Comparison of ENCODE assay signal across 18 mouse cellular contexts in genomic region chr6:146112211-146112610, GRCm38 (mm10).
DNase-seq lines count a peak whose midpoint lies in the region; ATAC-seq and TF ChIP-seq lines count a peak whose summit lies in the region.
"Had no signal": no experiment of that assay in that cellular context is flagged by ENCODE, and none has a peak within 500 bp of the region (broad histone marks: within the 10 kb centered on the region; RNA-seq: fewer than 3 reads in every experiment).

No protein-coding gene starts in this region.

- 0 out of 2 replicates have a peak, but pooled peaks have one; percentile 18 for ATAC-seq in lung, embryonic 14.5 days (ENCODE audit: insufficient read depth)
- no peak for ATAC-seq in lung, postnatal 0 days
- ATAC-seq in neural tube, embryonic 13.5 days (ENCODE audit: low read depth): 0 out of 2 replicates have a peak, but pooled peaks have one; percentile 41
- ATAC-seq: activated CD4-positive, CD25-positive, alpha-beta regulatory T cell, adult 4 months; CD4-positive, CD25-positive, alpha-beta regulatory T cell, adult 4 months; intestine, embryonic 16.5 days; liver, postnatal 0 days had no signal

- no peak overlapping the region for H3K9ac ChIP-seq in lung, embryonic 14.5 days
- no peak overlapping the region for H3K9ac ChIP-seq in lung, postnatal 0 days (replicated peaks; ENCODE audit: low read depth)
- no peak overlapping the region for H3K9ac ChIP-seq in neural tube, embryonic 13.5 days
- H3K9ac ChIP-seq: limb, embryonic 13.5 days; liver, postnatal 0 days had no signal

- no peak overlapping the region for H3K27ac ChIP-seq in lung, embryonic 14.5 days (ENCODE audit: low read depth)
- H3K27ac ChIP-seq in lung, postnatal 0 days (ENCODE audit: low read length): no peak overlapping the region
- H3K27ac ChIP-seq in hindbrain, embryonic 10.5 days: peak overlapping the region; percentile 88
- H3K27ac ChIP-seq in limb, embryonic 10.5 days: no peak overlapping the region
- peak overlapping the region; percentile 85 for H3K27ac ChIP-seq in neural tube, embryonic 13.5 days (replicated peaks)
- H3K27ac ChIP-seq: limb, embryonic 13.5 days had no signal

- H3K4me3 ChIP-seq in lung, embryonic 14.5 days (ENCODE audit: low read depth, low read length): no peak overlapping the region
- no peak overlapping the region for H3K4me3 ChIP-seq in lung, postnatal 0 days (ENCODE audit: low read depth, low read length)
- H3K4me3 ChIP-seq in hindbrain, embryonic 10.5 days: no peak overlapping the region
- H3K4me3 ChIP-seq in limb, embryonic 10.5 days: no peak overlapping the region
- H3K4me3 ChIP-seq in neural tube, embryonic 13.5 days: no peak overlapping the region
- H3K4me3 ChIP-seq: erythroblast, embryonic 14.5 days; limb, embryonic 13.5 days had no signal

- WGBS in lung, embryonic 14.5 days: 29% methylated on average over 7 of the region's 7 CpGs
- 48% methylated on average over 7 of the region's 7 CpGs for WGBS in lung, postnatal 0 days
- 56% methylated on average over 7 of the region's 7 CpGs for WGBS in hindbrain, embryonic 10.5 days
- WGBS in limb, embryonic 10.5 days: 67% methylated on average over 7 of the region's 7 CpGs
- 55% methylated on average over 7 of the region's 7 CpGs for WGBS in neural tube, embryonic 13.5 days

- TF ChIP-seq CTCF in lung, embryonic 14.5 days (IDR thresholded peaks at IDR 0.05; ENCODE audit: low read depth): no peak
- no peak for TF ChIP-seq CTCF in lung, postnatal 0 days (IDR thresholded peaks at IDR 0.05)

- no peaks in the 10 kb centered on the region for H3K9me3 ChIP-seq in lung, embryonic 14.5 days (ENCODE audit: low read depth, low read length)
- no peaks in the 10 kb centered on the region for H3K9me3 ChIP-seq in lung, postnatal 0 days (ENCODE audit: low read length)
- H3K9me3 ChIP-seq in hindbrain, embryonic 10.5 days: no peaks in the 10 kb centered on the region
- H3K9me3 ChIP-seq in limb, embryonic 10.5 days (replicated peaks): no peaks in the 10 kb centered on the region
- no peaks in the 10 kb centered on the region for H3K9me3 ChIP-seq in neural tube, embryonic 13.5 days
- H3K9me3 ChIP-seq: limb, embryonic 13.5 days had no signal

- no peak overlapping the region for H3K4me2 ChIP-seq in lung, embryonic 14.5 days
- H3K4me2 ChIP-seq in lung, postnatal 0 days (replicated peaks; ENCODE audit: low read depth, low read length): no peak overlapping the region
- H3K4me2 ChIP-seq in neural tube, embryonic 13.5 days: no peak overlapping the region
- H3K4me2 ChIP-seq: limb, embryonic 13.5 days had no signal

- no peaks in the 10 kb centered on the region for H3K27me3 ChIP-seq in lung, embryonic 14.5 days (ENCODE audit: insufficient read depth, low read length)
- no peaks in the 10 kb centered on the region for H3K27me3 ChIP-seq in lung, postnatal 0 days (replicated peaks; ENCODE audit: insufficient read depth, low read length)
- no peaks in the 10 kb centered on the region for H3K27me3 ChIP-seq in hindbrain, embryonic 10.5 days (ENCODE audit: insufficient read depth, poor library complexity, severe bottlenecking)
- H3K27me3 ChIP-seq in limb, embryonic 10.5 days (ENCODE audit: low read depth, poor library complexity, severe bottlenecking): no peaks in the 10 kb centered on the region
- no peaks in the 10 kb centered on the region for H3K27me3 ChIP-seq in neural tube, embryonic 13.5 days
- H3K27me3 ChIP-seq: limb, embryonic 13.5 days had no signal

- TF ChIP-seq EP300 in lung, postnatal 0 days (IDR thresholded peaks at IDR 0.05): no peak

- H3K36me3 ChIP-seq in lung, embryonic 14.5 days (ENCODE audit: insufficient read depth): no peaks in the 10 kb centered on the region
- H3K36me3 ChIP-seq in lung, postnatal 0 days (ENCODE audit: insufficient read depth, low read length): no peaks in the 10 kb centered on the region
- H3K36me3 ChIP-seq in hindbrain, embryonic 10.5 days: no peaks in the 10 kb centered on the region
- no peaks in the 10 kb centered on the region for H3K36me3 ChIP-seq in limb, embryonic 10.5 days
- H3K36me3 ChIP-seq in neural tube, embryonic 13.5 days: no peaks in the 10 kb centered on the region
- H3K36me3 ChIP-seq: limb, embryonic 13.5 days had no signal

- peak; percentile 57 for DNase-seq in lung, embryonic 14.5 days
- no peak for DNase-seq in lung, postnatal 0 days (ENCODE audit: low spot score)
- DNase-seq in hindbrain, embryonic 10.5 days (ENCODE audit: low spot score): peak; percentile 30
- peak; percentile 30 for DNase-seq in limb, embryonic 10.5 days (ENCODE audit: low spot score)
- DNase-seq in layer of hippocampus, adult 9-10 months (ENCODE audit: low spot score): no peak
- DNase-seq in gastrocnemius, postnatal 10 days: no peak
- DNase-seq: cerebellum, adult 11 months; heart, postnatal 10 days; kidney, postnatal 14 days; liver, postnatal 0 days; right cerebral cortex, postnatal 4 days; thymus, adult 2 months had no signal

- H3K4me1 ChIP-seq in lung, embryonic 14.5 days (ENCODE audit: insufficient read depth): peaks cover 19% of the 10 kb centered on the region; the same call in 1 of the 2 replicates
- H3K4me1 ChIP-seq in lung, postnatal 0 days (ENCODE audit: insufficient read depth, low read depth, low read length): no peaks in the 10 kb centered on the region
- H3K4me1 ChIP-seq in hindbrain, embryonic 10.5 days (replicated peaks): peaks cover 59% of the 10 kb centered on the region
- H3K4me1 ChIP-seq in limb, embryonic 10.5 days: peaks cover 18% of the 10 kb centered on the region
- H3K4me1 ChIP-seq in neural tube, embryonic 13.5 days (replicated peaks): peaks cover 47% of the 10 kb centered on the region

Comparison
In these comparisons a context has a peak if more than half of its experiments do, and no peak if none do; other contexts are left out.
1. DNase-seq: peak in lung, embryonic 14.5 days (single experiment), hindbrain, embryonic 10.5 days (single experiment) and limb, embryonic 10.5 days (single experiment); none in lung, postnatal 0 days (single experiment), layer of hippocampus, adult 9-10 months (single experiment) and gastrocnemius, postnatal 10 days (single experiment).
2. H3K27ac ChIP-seq: peak in hindbrain, embryonic 10.5 days (single experiment) and neural tube, embryonic 13.5 days (single experiment); none in lung, embryonic 14.5 days (single experiment), lung, postnatal 0 days (single experiment) and limb, embryonic 10.5 days (single experiment).